Mouse (Mus musculus): ENCODE measurements around the gene Dop1b. TPM values are rescaled to one million over a fixed set of nuclear protein-coding genes. Genes with fewer than 3 reads are reported as not detected.

The Dop1b gene
- polyA plus RNA-seq, 1 experiment from 2014 or later: 41.0 TPM

- peaks cover 3% of the 10 kb centered on the region; the same call in 1 of the 2 replicates for H3K36me3 ChIP-seq (ENCODE audit: control insufficient read depth, insufficient read depth, low read length)
- H3K4me1 ChIP-seq (ENCODE audit: control insufficient read depth, insufficient read depth, low read length): peaks cover 6% of the 10 kb centered on the region; the same call in 1 of the 2 replicates
- no peaks in the 10 kb centered on the region for H3K27me3 ChIP-seq (ENCODE audit: control insufficient read depth, insufficient read depth, low read depth, low read length)
- H3K4me2 ChIP-seq (ENCODE audit: low read length): no peak overlapping the region
- no peak overlapping the region for H3K9ac ChIP-seq (ENCODE audit: low read depth, low read length)
- no peak overlapping the region for H3K4me3 ChIP-seq (ENCODE audit: low read depth, low read length)
- ATAC-seq: no peak
- H3K9me3 ChIP-seq (replicated peaks; ENCODE audit: control insufficient read depth, low read length, poor library complexity, severe bottlenecking): no peaks in the 10 kb centered on the region
- no peak overlapping the region; the same call in 1 of the 2 replicates for H3K27ac ChIP-seq (ENCODE audit: low read length)
- WGBS: 23% methylated on average over 5 of the region's 5 CpGs
Observed at GRCm38 (mm10) chr16:93789971-93790755, 78.5 kb downstream of the Dop1b start.

DNA sequence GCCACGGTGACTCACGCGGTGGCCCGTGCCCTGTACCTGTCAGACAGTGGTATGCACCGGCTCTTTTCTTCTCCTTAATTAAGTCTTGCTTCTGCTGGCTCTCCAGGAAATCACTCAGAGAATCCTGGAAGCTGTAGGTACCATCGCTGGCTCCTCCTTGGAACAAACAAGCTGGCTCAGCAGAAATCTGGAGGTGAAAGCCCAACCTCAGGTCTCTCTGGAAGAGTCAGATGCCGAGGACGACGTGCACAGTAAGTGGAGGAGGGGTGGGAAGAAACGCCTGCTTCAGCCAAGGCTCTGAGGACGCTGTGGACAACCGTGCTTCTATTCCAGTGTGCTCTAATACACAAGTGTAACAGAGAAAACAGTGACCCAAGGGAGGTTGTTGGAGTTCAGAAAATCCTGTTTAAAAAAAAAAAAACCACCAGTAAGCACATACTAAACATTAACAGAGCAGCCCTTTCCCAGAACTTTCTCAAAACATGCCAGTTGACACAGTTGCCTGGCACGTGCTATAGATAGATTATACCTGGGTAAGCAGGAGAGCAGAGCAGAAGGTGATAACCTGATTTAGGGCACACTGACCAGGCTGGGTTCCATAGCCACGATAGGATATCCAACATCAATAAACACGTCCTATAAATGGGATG is 81.4 kb downstream of the Dop1b start:
- H3K36me3 ChIP-seq (ENCODE audit: control insufficient read depth, insufficient read depth, low read length): peaks cover 3% of the 10 kb centered on the region; the same call in 1 of the 2 replicates
- no peak overlapping the region for H3K9ac ChIP-seq (ENCODE audit: low read depth, low read length)
- no peak overlapping the region for H3K4me2 ChIP-seq (ENCODE audit: low read length)
- no peaks in the 10 kb centered on the region for H3K9me3 ChIP-seq (replicated peaks; ENCODE audit: control insufficient read depth, low read length, poor library complexity, severe bottlenecking)
- no peak for ATAC-seq
- WGBS: 71% methylated on average over 15 of the region's 15 CpGs
- no peaks in the 10 kb centered on the region for H3K27me3 ChIP-seq (ENCODE audit: control insufficient read depth, insufficient read depth, low read depth, low read length)
- no peak overlapping the region for H3K4me3 ChIP-seq (ENCODE audit: low read depth, low read length)
- H3K27ac ChIP-seq (ENCODE audit: low read length): no peak overlapping the region
- peaks cover 4% of the 10 kb centered on the region; the same call in 1 of the 2 replicates for H3K4me1 ChIP-seq (ENCODE audit: control insufficient read depth, insufficient read depth, low read length)

GRCm38 (mm10) chr16:93794845-93795244 is 83.1 kb downstream of the Dop1b start:
- no peak overlapping the region for H3K4me2 ChIP-seq (ENCODE audit: low read length)
- peaks cover 4% of the 10 kb centered on the region; the same call in 1 of the 2 replicates for H3K4me1 ChIP-seq (ENCODE audit: control insufficient read depth, insufficient read depth, low read length)
- no peaks in the 10 kb centered on the region for H3K9me3 ChIP-seq (replicated peaks; ENCODE audit: control insufficient read depth, low read length, poor library complexity, severe bottlenecking)
- H3K9ac ChIP-seq (ENCODE audit: low read depth, low read length): no peak overlapping the region
- WGBS: 80% methylated on average over 5 of the region's 5 CpGs
- H3K4me3 ChIP-seq (ENCODE audit: low read depth, low read length): no peak overlapping the region
- no peaks in the 10 kb centered on the region for H3K27me3 ChIP-seq (ENCODE audit: control insufficient read depth, insufficient read depth, low read depth, low read length)
- peaks cover 4% of the 10 kb centered on the region for H3K36me3 ChIP-seq (ENCODE audit: control insufficient read depth, insufficient read depth, low read length)
- no peak overlapping the region for H3K27ac ChIP-seq (ENCODE audit: low read length)
- no peak for ATAC-seq

DNA sequence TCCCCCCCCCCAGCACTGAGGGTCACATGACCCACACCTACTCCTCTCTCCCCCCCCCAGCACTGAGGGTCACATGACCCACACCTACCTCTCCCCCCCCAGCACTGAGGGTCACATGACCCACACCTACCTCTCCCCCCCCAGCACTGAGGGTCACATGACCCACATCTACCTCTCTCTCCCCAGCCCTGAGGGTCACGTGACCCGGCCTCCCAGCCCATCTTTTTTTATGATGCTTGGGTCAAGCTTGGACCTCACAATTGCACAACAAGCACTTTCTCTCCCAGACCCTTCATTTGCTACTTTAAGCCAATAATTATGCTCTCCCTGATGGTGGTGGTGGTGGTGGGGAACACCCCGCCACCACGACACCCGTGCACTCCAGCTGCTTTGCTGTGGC is 83.7 kb downstream of the Dop1b start:
- H3K36me3 ChIP-seq (ENCODE audit: control insufficient read depth, insufficient read depth, low read length): peaks cover 9% of the 10 kb centered on the region
- no peaks in the 10 kb centered on the region for H3K9me3 ChIP-seq (replicated peaks; ENCODE audit: control insufficient read depth, low read length, poor library complexity, severe bottlenecking)
- H3K4me2 ChIP-seq (ENCODE audit: low read length): no peak overlapping the region
- H3K27me3 ChIP-seq (ENCODE audit: control insufficient read depth, insufficient read depth, low read depth, low read length): no peaks in the 10 kb centered on the region
- H3K27ac ChIP-seq (ENCODE audit: low read length): no peak overlapping the region
- H3K9ac ChIP-seq (ENCODE audit: low read depth, low read length): no peak overlapping the region
- 98% methylated on average over 5 of the region's 5 CpGs for WGBS
- H3K4me1 ChIP-seq (ENCODE audit: control insufficient read depth, insufficient read depth, low read length): peaks cover 2% of the 10 kb centered on the region; the same call in 1 of the 2 replicates
- H3K4me3 ChIP-seq (ENCODE audit: low read depth, low read length): no peak overlapping the region
- ATAC-seq: no peak

DNA sequence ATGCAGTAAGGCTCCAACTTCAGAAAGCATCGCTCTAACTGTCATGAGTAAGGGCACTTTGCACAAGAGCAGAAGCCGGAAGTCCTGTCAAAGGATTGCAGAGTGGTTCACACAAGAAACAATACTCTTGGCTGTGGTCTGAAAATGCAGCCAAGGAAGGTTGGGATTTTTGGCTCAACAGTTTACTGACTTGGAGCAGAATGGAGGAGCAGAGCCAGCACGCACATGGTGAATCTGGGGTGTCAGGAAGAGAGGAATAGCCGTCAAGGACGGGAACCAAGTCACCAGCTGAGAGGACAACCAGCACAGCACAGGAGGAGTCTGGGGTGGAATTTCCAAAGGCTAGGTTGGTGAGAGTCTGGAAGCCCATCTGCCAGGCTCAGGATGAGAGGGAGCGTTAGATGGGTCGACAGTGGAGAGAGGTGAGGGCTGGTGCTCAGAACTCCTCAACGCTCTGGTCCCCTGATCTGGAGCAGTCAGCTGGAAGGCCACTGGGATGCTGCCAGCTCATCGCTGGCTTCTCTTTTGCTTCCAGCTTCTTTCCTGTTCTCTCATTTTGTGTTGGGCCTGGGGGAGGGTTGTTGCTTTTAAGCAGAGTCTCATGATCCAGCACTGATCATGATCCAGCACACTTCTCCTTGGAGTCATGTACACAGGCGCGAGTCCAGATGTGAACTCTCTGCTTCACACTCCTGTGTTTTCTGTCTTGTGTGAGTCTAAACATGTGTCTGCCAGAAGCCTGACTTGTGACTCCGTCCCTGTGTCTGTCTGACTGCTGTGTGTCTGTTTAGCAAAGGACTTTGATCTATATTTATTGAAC is 85.5 kb downstream of the Dop1b start:
- H3K36me3 ChIP-seq (ENCODE audit: control insufficient read depth, insufficient read depth, low read length): peaks cover 13% of the 10 kb centered on the region
- no peaks in the 10 kb centered on the region for H3K4me1 ChIP-seq (ENCODE audit: control insufficient read depth, insufficient read depth, low read length)
- no peak overlapping the region for H3K4me2 ChIP-seq (ENCODE audit: low read length)
- H3K4me3 ChIP-seq (ENCODE audit: low read depth, low read length): no peak overlapping the region
- no peak overlapping the region for H3K27ac ChIP-seq (ENCODE audit: low read length)
- 84% methylated on average over 12 of the region's 12 CpGs for WGBS
- H3K9me3 ChIP-seq (replicated peaks; ENCODE audit: control insufficient read depth, low read length, poor library complexity, severe bottlenecking): no peaks in the 10 kb centered on the region
- ATAC-seq: no peak
- H3K27me3 ChIP-seq (ENCODE audit: control insufficient read depth, insufficient read depth, low read depth, low read length): no peaks in the 10 kb centered on the region
- no peak overlapping the region for H3K9ac ChIP-seq (ENCODE audit: low read depth, low read length)

- H3K9ac ChIP-seq (ENCODE audit: low read depth, low read length): no peak overlapping the region
- H3K4me1 ChIP-seq (ENCODE audit: control insufficient read depth, insufficient read depth, low read length): no peaks in the 10 kb centered on the region
- no peak overlapping the region for H3K4me2 ChIP-seq (ENCODE audit: low read length)
- no peaks in the 10 kb centered on the region for H3K27me3 ChIP-seq (ENCODE audit: control insufficient read depth, insufficient read depth, low read depth, low read length)
- WGBS: 88% methylated on average over 11 of the region's 11 CpGs
- H3K9me3 ChIP-seq (replicated peaks; ENCODE audit: control insufficient read depth, low read length, poor library complexity, severe bottlenecking): no peaks in the 10 kb centered on the region
- H3K4me3 ChIP-seq (ENCODE audit: low read depth, low read length): no peak overlapping the region
- no peak for ATAC-seq
- H3K36me3 ChIP-seq (ENCODE audit: control insufficient read depth, insufficient read depth, low read length): peaks cover 13% of the 10 kb centered on the region
- H3K27ac ChIP-seq (ENCODE audit: low read length): no peak overlapping the region
Observed at GRCm38 (mm10) chr16:93797841-93798492, 86.3 kb downstream of the Dop1b start.

- H3K4me3 ChIP-seq (ENCODE audit: low read depth, low read length): no peak overlapping the region
- no peak overlapping the region for H3K27ac ChIP-seq (ENCODE audit: low read length)
- H3K4me2 ChIP-seq (ENCODE audit: low read length): no peak overlapping the region
- H3K36me3 ChIP-seq (ENCODE audit: control insufficient read depth, insufficient read depth, low read length): peaks cover 10% of the 10 kb centered on the region
- WGBS: 70% methylated on average over 5 of the region's 5 CpGs
- ATAC-seq: no peak
- H3K27me3 ChIP-seq (ENCODE audit: control insufficient read depth, insufficient read depth, low read depth, low read length): no peaks in the 10 kb centered on the region
- no peaks in the 10 kb centered on the region for H3K9me3 ChIP-seq (replicated peaks; ENCODE audit: control insufficient read depth, low read length, poor library complexity, severe bottlenecking)
- no peak overlapping the region for H3K9ac ChIP-seq (ENCODE audit: low read depth, low read length)
- no peaks in the 10 kb centered on the region for H3K4me1 ChIP-seq (ENCODE audit: control insufficient read depth, insufficient read depth, low read length)
Observed at GRCm38 (mm10) chr16:93798623-93799022, 86.9 kb downstream of the Dop1b start.

GRCm38 (mm10) chr16:93799071-93799470 is 87.4 kb downstream of the Dop1b start:
- no peaks in the 10 kb centered on the region for H3K27me3 ChIP-seq (ENCODE audit: control insufficient read depth, insufficient read depth, low read depth, low read length)
- 85% methylated on average over 3 of the region's 3 CpGs for WGBS
- H3K4me2 ChIP-seq (ENCODE audit: low read length): no peak overlapping the region
- H3K36me3 ChIP-seq (ENCODE audit: control insufficient read depth, insufficient read depth, low read length): peaks cover 10% of the 10 kb centered on the region
- no peak overlapping the region for H3K9ac ChIP-seq (ENCODE audit: low read depth, low read length)
- no peaks in the 10 kb centered on the region for H3K4me1 ChIP-seq (ENCODE audit: control insufficient read depth, insufficient read depth, low read length)
- H3K4me3 ChIP-seq (ENCODE audit: low read depth, low read length): no peak overlapping the region
- H3K27ac ChIP-seq (ENCODE audit: low read length): no peak overlapping the region
- ATAC-seq: no peak
- H3K9me3 ChIP-seq (replicated peaks; ENCODE audit: control insufficient read depth, low read length, poor library complexity, severe bottlenecking): no peaks in the 10 kb centered on the region
